Mouse (Mus musculus) kidney, adult 2 months (tissue): ENCODE measurements around the gene Dcp1a.

Experiments
- CTCF ChIP-seq: fragments of 200-500 bp; conservative IDR thresholded peaks from 2 replicates; pipeline ENCODE4 v1.5.1; 2011; ENCODE audit warnings: low read depth, mild to moderate bottlenecking, control low read depth, low read length, moderate library complexity, mixed read lengths; ENCODE audit not compliant: insufficient read depth, insufficient read length
- POLR2A ChIP-seq: fragments of 200-500 bp; IDR thresholded peaks from one replicate; pipeline ENCODE4 v1.6.1; 2011; ENCODE audit warnings: low read depth, low read length, control low read depth

DNA sequence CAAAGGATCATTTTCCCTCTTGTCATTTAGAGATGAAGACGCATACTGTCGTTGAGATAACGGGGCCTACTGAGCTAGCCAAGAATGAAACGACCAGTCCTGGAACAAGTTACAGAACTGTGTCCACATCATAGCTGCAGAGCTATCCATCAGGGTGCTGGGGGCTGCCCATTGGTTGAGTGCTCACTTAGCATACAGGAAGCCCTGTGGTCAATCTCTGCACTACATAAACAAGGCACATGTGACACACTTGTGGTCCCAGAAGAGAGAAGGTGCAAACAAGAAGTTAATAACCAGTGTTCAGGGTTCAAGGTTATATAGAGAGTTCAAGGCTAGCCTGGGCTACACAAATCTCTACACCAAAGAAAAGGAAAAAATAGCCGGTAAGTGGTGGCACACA, 52.1 kb downstream of the Dcp1a start:
- TF ChIP-seq CTCF = no peak
- no peak for TF ChIP-seq POLR2A
